Mouse (Mus musculus) ES-Bruce4 (cell line): ENCODE measurements at regions not wholly inside any gene's neighbourhood (a gene's known extent, or its start where the extent isn't known, plus 50 kb on each side); places are given as distances from the start of the nearest gene placed in this dataset.

Experiments used
- H3K27ac ChIP-seq: 2 replicates; pipeline ENCODE4 v1.5.1; 2012; ENCODE audit warnings: low read length, inconsistent platforms; ENCODE audit not compliant: insufficient read depth
- H3K27me3 ChIP-seq: 2 replicates; pipeline ENCODE4 v1.6.1; 2012; ENCODE audit warnings: mild to moderate bottlenecking, low read length, inconsistent platforms; ENCODE audit not compliant: control insufficient read depth, poor library complexity, insufficient read depth, severe bottlenecking
- H3K36me3 ChIP-seq: 2 replicates; pipeline ENCODE4 v1.6.1; 2012; ENCODE audit warnings: inconsistent platforms, mild to moderate bottlenecking, low read length, moderate library complexity; ENCODE audit not compliant: control insufficient read depth, poor library complexity, insufficient read depth, severe bottlenecking
- H3K4me1 ChIP-seq: one replicate; pipeline ENCODE4 v1.8.1; 2011; ENCODE audit warnings: low read length; ENCODE audit not compliant: control insufficient read depth, insufficient read depth
- H3K4me3 ChIP-seq: 2 replicates; pipeline ENCODE4 v1.5.1; 2011; ENCODE audit warnings: low read depth, mild to moderate bottlenecking, low read length
- H3K9ac ChIP-seq: 2 replicates; pipeline ENCODE4 v1.6.1; 2012; ENCODE audit warnings: low read depth, mild to moderate bottlenecking, inconsistent platforms; ENCODE audit not compliant: poor library complexity, severe bottlenecking
- H3K9me3 ChIP-seq: replicated peaks from 2 replicates; pipeline ENCODE4 v1.6.1; 2012; ENCODE audit warnings: mild to moderate bottlenecking, low read length, inconsistent platforms; ENCODE audit not compliant: control insufficient read depth, poor library complexity, insufficient read depth, severe bottlenecking
- CTCF ChIP-seq: IDR thresholded peaks from one replicate; pipeline ENCODE4 v1.8.1; 2011; ENCODE audit warnings: low read depth, low read length
- EP300 ChIP-seq: IDR thresholded peaks from 2 replicates; pipeline ENCODE4 v1.6.1; 2011; ENCODE audit warnings: low read depth, low read length; ENCODE audit not compliant: insufficient read depth
- POLR2A ChIP-seq: IDR thresholded peaks from one replicate; pipeline ENCODE4 v1.8.1; 2011; ENCODE audit warnings: low read length; ENCODE audit not compliant: insufficient read depth

DNA sequence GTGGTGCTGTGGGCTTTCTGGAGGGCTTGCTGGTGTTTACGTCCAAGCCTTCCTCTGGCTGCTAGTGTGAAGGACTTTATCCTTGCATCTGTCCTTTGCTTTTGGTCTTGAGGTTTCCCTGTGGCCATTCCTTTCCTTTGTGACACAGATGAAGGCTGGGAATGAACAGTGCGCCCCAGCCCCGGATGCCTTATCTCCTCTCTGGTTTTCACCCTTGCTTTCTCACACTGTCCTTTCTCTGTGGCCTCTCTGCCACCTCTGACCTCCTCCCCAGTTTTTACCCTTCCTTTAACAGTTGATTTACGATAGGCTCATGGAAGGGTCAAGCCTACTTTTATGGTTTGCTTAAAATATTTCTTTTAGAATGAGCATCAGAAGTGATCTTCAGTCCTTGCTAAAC lies 53.2 kb downstream of the Gas1 start:
- TF ChIP-seq EP300 (peak; percentile 53; the same call in 1 of the 2 replicates), POLR2A (no peak)
- H3K4me1 ChIP-seq: no peaks in the 10 kb centered on the region
- no peak overlapping the region for H3K4me3 ChIP-seq
- no peaks in the 10 kb centered on the region for H3K27me3 ChIP-seq
- H3K27ac ChIP-seq: no peak overlapping the region
- no peaks in the 10 kb centered on the region for H3K9me3 ChIP-seq
- no peak overlapping the region for H3K9ac ChIP-seq
- no peaks in the 10 kb centered on the region for H3K36me3 ChIP-seq

DNA sequence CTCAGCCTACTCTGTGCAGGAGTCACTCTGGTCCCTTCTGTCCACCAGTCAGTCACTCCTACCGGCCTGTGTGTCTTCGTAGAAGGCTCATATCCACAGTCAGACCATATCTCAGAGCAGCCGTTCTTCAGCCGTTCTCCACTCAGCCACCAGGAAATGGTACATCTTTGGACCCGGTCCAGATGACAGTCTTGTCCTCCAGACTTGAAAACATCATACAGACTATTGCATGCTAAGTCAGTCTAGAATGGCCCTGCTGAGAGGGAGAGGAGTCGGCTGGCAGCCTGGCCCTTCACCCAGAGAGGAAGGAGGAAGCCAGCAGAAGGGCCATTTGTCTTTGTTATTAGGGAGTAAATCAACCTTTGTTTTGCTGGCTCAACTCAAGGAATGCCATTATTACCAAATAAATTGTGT lies 54.0 kb downstream of the Gas1 start:
- Histone ChIP-seq H3K9me3 (no peaks in the 10 kb centered on the region), H3K36me3 (no peaks in the 10 kb centered on the region), H3K27ac (no peak overlapping the region), H3K4me3 (no peak overlapping the region), H3K9ac (no peak overlapping the region), H3K27me3 (no peaks in the 10 kb centered on the region), H3K4me1 (no peaks in the 10 kb centered on the region)
- TF ChIP-seq EP300: no peak
- no peak for TF ChIP-seq CTCF
- TF ChIP-seq POLR2A: no peak

GRCm38 (mm10) chr13:60122341-60123173 lies 54.6 kb downstream of the Gas1 start:
- Histone ChIP-seq H3K27ac (no peak overlapping the region), H3K4me1 (no peaks in the 10 kb centered on the region), H3K9ac (no peak overlapping the region), H3K36me3 (no peaks in the 10 kb centered on the region), H3K4me3 (no peak overlapping the region), H3K9me3 (no peaks in the 10 kb centered on the region), H3K27me3 (no peaks in the 10 kb centered on the region)
- TF ChIP-seq POLR2A: no peak
- TF ChIP-seq EP300: no peak
- no peak for TF ChIP-seq CTCF

DNA sequence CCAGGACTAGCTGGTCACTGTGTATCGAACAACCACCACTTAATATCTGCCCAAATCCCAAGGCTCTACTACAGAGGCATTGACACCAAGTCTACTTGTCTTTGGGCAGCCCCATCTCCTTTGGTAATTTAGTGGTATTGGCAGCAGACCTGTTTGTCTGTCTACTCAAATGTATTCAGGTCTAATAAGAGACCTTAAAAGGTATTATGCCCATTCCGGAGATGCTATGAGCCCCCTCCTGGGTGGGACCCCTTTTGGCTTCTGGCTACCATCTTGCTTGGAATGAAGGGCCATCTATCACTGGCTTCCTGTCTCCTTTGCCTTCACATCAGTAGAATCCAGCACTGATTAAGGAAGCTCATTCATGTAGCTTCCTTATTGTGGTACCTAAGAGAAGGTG lies 65.7 kb downstream of the Gas1 start:
- Histone ChIP-seq H3K27ac (no peak overlapping the region), H3K36me3 (no peaks in the 10 kb centered on the region)
- TF ChIP-seq EP300: no peak
- no peak for TF ChIP-seq CTCF
- TF ChIP-seq POLR2A: no peak

GRCm38 (mm10) chr13:60110079-60110846 lies 66.9 kb downstream of the Gas1 start:
- TF ChIP-seq CTCF: no peak
- TF ChIP-seq POLR2A: no peak
- TF ChIP-seq EP300: no peak
- no peak overlapping the region for H3K9ac ChIP-seq
- H3K4me3 ChIP-seq: no peak overlapping the region
- H3K27me3 ChIP-seq: no peaks in the 10 kb centered on the region
- H3K4me1 ChIP-seq: no peaks in the 10 kb centered on the region
- no peaks in the 10 kb centered on the region for H3K36me3 ChIP-seq
- no peaks in the 10 kb centered on the region for H3K9me3 ChIP-seq
- no peak overlapping the region for H3K27ac ChIP-seq

More for the DNA sequence above, 65.7 kb downstream of the Gas1 start:
- Histone ChIP-seq H3K27me3 (no peaks in the 10 kb centered on the region), H3K4me3 (no peak overlapping the region), H3K9ac (no peak overlapping the region), H3K4me1 (no peaks in the 10 kb centered on the region), H3K9me3 (no peaks in the 10 kb centered on the region)

DNA sequence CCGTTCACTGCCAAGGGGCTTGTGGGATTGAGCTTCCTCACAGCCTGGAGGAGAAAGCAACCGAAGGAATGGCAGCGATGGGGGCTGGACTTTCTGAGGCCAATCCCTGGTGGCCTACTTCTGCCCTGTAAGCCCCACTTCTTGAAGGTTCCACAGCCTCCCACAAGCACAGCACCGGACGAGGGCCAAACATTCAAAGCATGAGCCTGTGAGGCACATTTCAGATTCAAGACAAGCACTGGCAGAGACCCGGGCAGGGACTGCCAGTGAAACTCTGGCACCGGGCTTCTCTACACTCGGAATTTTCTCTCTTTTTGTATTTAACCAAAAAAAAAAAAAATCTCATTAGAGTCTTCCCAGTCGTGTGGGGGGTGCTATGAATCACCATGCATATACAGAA lies 71.9 kb downstream of the Gas1 start:
- Histone ChIP-seq H3K27me3 (no peaks in the 10 kb centered on the region), H3K27ac (no peak overlapping the region), H3K4me3 (no peak overlapping the region), H3K9me3 (no peaks in the 10 kb centered on the region), H3K36me3 (no peaks in the 10 kb centered on the region), H3K4me1 (no peaks in the 10 kb centered on the region), H3K9ac (no peak overlapping the region)
- TF ChIP-seq EP300 (no peak), CTCF (no peak), POLR2A (no peak)
